Mouse (Mus musculus): ENCODE data around the gene Stox2. TPM values are rescaled to one million over a fixed set of nuclear protein-coding genes. Genes with fewer than 3 reads are reported as not detected.
A peak's percentile ranks its signal among the peaks of the same experiment; 100 is the strongest.

The Stox2 gene
- polyA plus RNA-seq, 1 experiment from 2014 or later = 20.4 TPM

DNA sequence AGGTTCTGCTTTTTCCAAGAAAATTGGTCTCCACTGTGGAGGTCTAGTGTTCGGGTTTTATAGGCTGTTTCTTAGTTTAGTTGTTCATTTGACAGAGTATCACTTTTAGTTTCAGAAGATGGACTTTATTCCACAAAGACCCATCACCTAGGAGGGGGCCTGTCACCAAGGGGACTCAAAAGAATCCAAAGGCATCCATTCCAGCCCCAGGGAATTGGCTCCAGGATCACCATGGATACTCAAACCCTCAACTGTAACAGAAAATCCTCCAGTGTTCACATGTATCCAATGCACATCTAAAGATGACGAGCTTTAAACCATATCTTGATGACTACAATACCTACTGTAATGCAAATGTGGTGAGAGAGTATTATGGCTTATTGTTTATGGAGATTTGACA, 267.4 kb downstream of the Stox2 start:
- ATAC-seq (ENCODE audit: insufficient number of reproducible peaks, low FRiP score, low TSS enrichment, low read depth) = no peak
- Histone ChIP-seq H3K9me3 (replicated peaks) (no peaks in the 10 kb centered on the region), H3K9ac (no peak overlapping the region), H3K4me3 (replicated peaks) (no peak overlapping the region), H3K27me3 (no peaks in the 10 kb centered on the region), H3K36me3 (no peaks in the 10 kb centered on the region; the same call in 1 of the 2 replicates), H3K4me1 (0 out of 2 replicates have a peak, but pooled peaks cover 2% of the 10 kb centered on the region), H3K27ac (replicated peaks) (no peak overlapping the region), H3K4me2 (replicated peaks) (no peak overlapping the region)
- 86% methylated on average over 2 of the region's 2 CpGs for WGBS

DNA sequence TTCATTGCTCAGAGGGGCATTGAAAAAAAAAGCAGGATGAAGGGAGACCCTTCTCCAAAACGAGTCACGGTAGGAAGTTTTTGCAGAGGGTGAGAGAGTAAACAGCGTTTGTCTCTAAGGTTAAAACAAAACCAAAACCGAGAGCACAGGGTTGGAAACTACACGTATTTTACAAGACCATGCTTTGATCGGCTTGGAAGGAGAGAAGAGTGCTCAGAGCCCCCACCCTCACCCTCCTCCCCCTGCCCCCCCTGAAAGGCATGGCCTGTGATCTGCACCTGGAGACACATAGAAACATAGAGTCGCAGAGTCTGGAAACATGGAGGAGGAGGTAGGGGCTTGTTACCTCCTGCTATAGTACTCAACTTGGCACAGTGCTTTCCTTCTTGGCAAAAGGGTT, 272.3 kb downstream of the Stox2 start:
- Histone ChIP-seq H3K27me3 (no peaks in the 10 kb centered on the region), H3K9ac (no peak overlapping the region), H3K4me3 (replicated peaks) (no peak overlapping the region), H3K4me1 (0 out of 2 replicates have a peak, but pooled peaks cover 2% of the 10 kb centered on the region), H3K4me2 (replicated peaks) (no peak overlapping the region), H3K36me3 (no peaks in the 10 kb centered on the region), H3K27ac (replicated peaks) (no peak overlapping the region), H3K9me3 (replicated peaks) (0 out of 2 replicates have a peak, but pooled peaks cover 6% of the 10 kb centered on the region)
- WGBS = 66% methylated on average over 7 of the region's 7 CpGs
- no peak for ATAC-seq (ENCODE audit: insufficient number of reproducible peaks, low FRiP score, low TSS enrichment, low read depth)

- Histone ChIP-seq H3K9me3 (replicated peaks) (0 out of 2 replicates have a peak, but pooled peaks cover 6% of the 10 kb centered on the region), H3K4me3 (replicated peaks) (no peak overlapping the region), H3K9ac (no peak overlapping the region), H3K27ac (replicated peaks) (no peak overlapping the region), H3K4me1 (no peaks in the 10 kb centered on the region), H3K36me3 (no peaks in the 10 kb centered on the region), H3K4me2 (replicated peaks) (no peak overlapping the region), H3K27me3 (no peaks in the 10 kb centered on the region)
- WGBS = 76% methylated on average over 10 of the region's 10 CpGs
- ATAC-seq (ENCODE audit: insufficient number of reproducible peaks, low FRiP score, low TSS enrichment, low read depth) = no peak
These were observed 273.3 kb downstream of the Stox2 start for GRCm38 (mm10) chr8:47172848-47173247.

DNA sequence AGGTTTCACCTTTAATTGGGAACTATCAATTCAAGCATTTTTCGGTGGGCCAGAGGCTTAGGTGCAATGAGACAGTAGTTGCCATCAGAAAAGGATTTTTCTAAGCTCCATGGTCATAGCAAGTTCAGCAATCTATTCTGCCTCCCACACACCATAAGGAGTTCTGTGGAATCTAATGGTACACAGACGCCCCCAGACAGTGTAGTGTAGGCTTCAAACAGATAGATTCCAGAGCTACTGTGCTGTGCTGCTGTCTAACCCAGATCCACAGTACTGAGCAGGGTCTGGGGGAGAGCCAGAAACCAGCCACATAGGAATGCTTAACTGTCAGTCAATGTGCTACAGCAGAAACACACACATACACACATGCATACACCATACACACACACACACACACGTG, 285.5 kb downstream of the Stox2 start:
- Histone ChIP-seq H3K9me3 (replicated peaks) (no peaks in the 10 kb centered on the region), H3K27ac (replicated peaks) (no peak overlapping the region), H3K9ac (no peak overlapping the region), H3K36me3 (no peaks in the 10 kb centered on the region), H3K27me3 (no peaks in the 10 kb centered on the region), H3K4me1 (no peaks in the 10 kb centered on the region), H3K4me3 (replicated peaks) (no peak overlapping the region), H3K4me2 (replicated peaks) (no peak overlapping the region)
- no peak for ATAC-seq (ENCODE audit: insufficient number of reproducible peaks, low FRiP score, low TSS enrichment, low read depth)
- WGBS = 78% methylated on average over 3 of the region's 3 CpGs

DNA sequence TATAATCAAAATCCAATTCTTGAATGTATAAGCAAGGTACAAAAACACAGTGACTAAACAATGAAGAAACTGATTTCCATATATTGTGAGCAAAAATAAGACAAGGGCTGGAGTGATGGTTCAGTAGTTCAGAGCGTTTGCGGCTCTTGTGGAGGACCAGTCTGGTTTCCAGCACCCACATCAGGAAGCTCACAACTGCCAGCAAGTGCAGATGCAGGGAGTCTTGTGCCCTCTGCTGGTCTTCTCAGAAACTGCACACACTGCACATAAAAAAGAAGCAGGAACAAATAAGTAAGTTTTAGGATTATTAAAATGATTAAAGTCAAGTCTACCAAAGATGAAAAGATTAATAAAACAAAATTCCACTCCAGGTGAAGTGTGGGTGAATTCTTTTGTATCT, 291.6 kb downstream of the Stox2 start:
- ATAC-seq (ENCODE audit: insufficient number of reproducible peaks, low FRiP score, low TSS enrichment, low read depth) = no peak
- Histone ChIP-seq H3K9me3 (replicated peaks) (no peaks in the 10 kb centered on the region), H3K27me3 (no peaks in the 10 kb centered on the region), H3K27ac (replicated peaks) (no peak overlapping the region), H3K4me1 (no peaks in the 10 kb centered on the region), H3K9ac (no peak overlapping the region), H3K36me3 (0 out of 2 replicates have a peak, but pooled peaks cover 3% of the 10 kb centered on the region), H3K4me2 (replicated peaks) (no peak overlapping the region), H3K4me3 (replicated peaks) (no peak overlapping the region)
- 95% methylated on average over 2 of the region's 2 CpGs for WGBS

DNA sequence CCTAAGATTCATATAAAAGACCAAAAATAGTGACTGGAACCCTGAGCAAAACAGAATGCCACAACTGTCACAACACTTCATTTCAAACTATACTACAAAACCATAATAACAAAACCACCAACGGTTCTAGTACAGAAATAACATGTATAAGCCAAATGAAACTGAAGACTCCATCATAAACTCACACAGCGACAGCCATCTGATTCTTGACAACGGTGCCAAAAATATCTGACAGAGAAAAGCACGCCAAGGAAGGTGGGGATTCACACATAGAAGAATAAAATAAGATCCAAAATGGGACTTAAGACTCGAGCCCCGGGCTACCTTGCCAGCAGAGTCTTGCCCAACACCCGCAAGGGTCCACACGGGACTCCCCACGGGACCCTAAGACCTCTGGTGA, 300.9 kb downstream of the Stox2 start:
- H3K36me3 ChIP-seq = no peaks in the 10 kb centered on the region
- no peaks in the 10 kb centered on the region for H3K4me1 ChIP-seq
- H3K9me3 ChIP-seq (replicated peaks) = no peaks in the 10 kb centered on the region
- H3K9ac ChIP-seq = no peak overlapping the region
- H3K4me3 ChIP-seq (replicated peaks) = no peak overlapping the region
- H3K27ac ChIP-seq (replicated peaks) = no peak overlapping the region
- no peaks in the 10 kb centered on the region for H3K27me3 ChIP-seq
- H3K4me2 ChIP-seq (replicated peaks) = no peak overlapping the region
- 90% methylated on average over 8 of the region's 9 CpGs for WGBS
- ATAC-seq (ENCODE audit: insufficient number of reproducible peaks, low FRiP score, low TSS enrichment, low read depth) = no peak

DNA sequence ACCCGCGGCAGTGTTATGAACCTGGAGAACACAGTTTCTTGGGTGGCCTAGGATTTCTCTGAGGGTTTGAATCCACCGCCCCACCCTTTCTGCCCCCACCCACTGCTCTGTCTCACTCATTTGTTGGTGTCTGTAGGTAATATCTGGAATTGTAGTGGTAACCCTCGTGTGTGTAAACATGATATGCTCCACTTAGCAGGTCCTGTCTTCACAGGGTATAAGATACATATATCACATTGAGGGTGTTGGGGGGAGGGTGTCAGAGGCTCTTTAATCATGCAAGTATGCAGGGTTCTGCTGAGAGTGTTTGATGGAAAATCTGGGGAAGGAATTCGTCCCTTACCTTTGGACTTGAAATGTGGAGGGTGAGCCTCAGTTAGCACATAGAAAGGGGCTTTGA, 310.1 kb downstream of the Stox2 start:
- WGBS = 22% methylated on average over 5 of the region's 5 CpGs
- no peaks in the 10 kb centered on the region for H3K9me3 ChIP-seq (replicated peaks)
- ATAC-seq (ENCODE audit: insufficient number of reproducible peaks, low FRiP score, low TSS enrichment, low read depth) = no peak
- H3K9ac ChIP-seq = no peak overlapping the region
- H3K27me3 ChIP-seq = no peaks in the 10 kb centered on the region
- H3K4me1 ChIP-seq = peaks cover 11% of the 10 kb centered on the region; the same call in 1 of the 2 replicates
- no peaks in the 10 kb centered on the region for H3K36me3 ChIP-seq
- peak overlapping the region; percentile 32; the same call in 1 of the 2 replicates for H3K4me3 ChIP-seq (replicated peaks)
- peak overlapping the region; percentile 58 for H3K4me2 ChIP-seq (replicated peaks)
- H3K27ac ChIP-seq (replicated peaks) = no peak overlapping the region

DNA sequence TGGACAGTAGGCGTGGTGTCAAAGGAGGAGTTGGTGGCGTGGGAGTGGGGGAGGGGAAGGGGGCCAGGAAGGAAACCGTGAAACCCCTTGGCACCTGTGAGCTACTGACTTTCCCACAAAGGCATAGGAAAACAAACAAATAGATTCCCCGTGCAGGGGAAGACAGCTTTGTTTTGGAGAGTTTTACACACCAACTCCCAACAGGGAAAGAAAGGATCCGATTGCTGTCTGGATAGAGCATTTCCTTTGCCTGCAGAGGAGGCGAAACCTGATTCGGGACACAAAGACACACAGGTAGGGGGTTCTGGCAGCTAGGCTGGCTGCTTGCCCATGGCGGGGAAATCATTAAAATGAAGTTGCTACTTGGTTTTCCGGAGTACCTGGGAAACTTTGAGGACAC, 310.6 kb downstream of the Stox2 start:
- Histone ChIP-seq H3K4me1 (peaks cover 11% of the 10 kb centered on the region; the same call in 1 of the 2 replicates), H3K27ac (replicated peaks) (no peak overlapping the region), H3K9ac (no peak overlapping the region), H3K36me3 (no peaks in the 10 kb centered on the region), H3K4me2 (replicated peaks) (peak overlapping the region; percentile 58), H3K9me3 (replicated peaks) (no peaks in the 10 kb centered on the region), H3K27me3 (no peaks in the 10 kb centered on the region), H3K4me3 (replicated peaks) (peak overlapping the region; percentile 32)
- 4% methylated on average over 9 of the region's 9 CpGs for WGBS
- ATAC-seq (ENCODE audit: insufficient number of reproducible peaks, low FRiP score, low TSS enrichment, low read depth) = no peak

GRCm38 (mm10) chr8:47134736-47135135, 311.4 kb downstream of the Stox2 start:
- H3K36me3 ChIP-seq = no peaks in the 10 kb centered on the region
- H3K9ac ChIP-seq = no peak overlapping the region
- peaks cover 11% of the 10 kb centered on the region; the same call in 1 of the 2 replicates for H3K4me1 ChIP-seq
- WGBS = 15% methylated on average over 11 of the region's 11 CpGs
- H3K27ac ChIP-seq (replicated peaks) = no peak overlapping the region
- no peaks in the 10 kb centered on the region for H3K9me3 ChIP-seq (replicated peaks)
- H3K4me2 ChIP-seq (replicated peaks) = peak overlapping the region; percentile 58
- peak overlapping the region; percentile 32 for H3K4me3 ChIP-seq (replicated peaks)
- no peak for ATAC-seq (ENCODE audit: insufficient number of reproducible peaks, low FRiP score, low TSS enrichment, low read depth)
- H3K27me3 ChIP-seq = no peaks in the 10 kb centered on the region

DNA sequence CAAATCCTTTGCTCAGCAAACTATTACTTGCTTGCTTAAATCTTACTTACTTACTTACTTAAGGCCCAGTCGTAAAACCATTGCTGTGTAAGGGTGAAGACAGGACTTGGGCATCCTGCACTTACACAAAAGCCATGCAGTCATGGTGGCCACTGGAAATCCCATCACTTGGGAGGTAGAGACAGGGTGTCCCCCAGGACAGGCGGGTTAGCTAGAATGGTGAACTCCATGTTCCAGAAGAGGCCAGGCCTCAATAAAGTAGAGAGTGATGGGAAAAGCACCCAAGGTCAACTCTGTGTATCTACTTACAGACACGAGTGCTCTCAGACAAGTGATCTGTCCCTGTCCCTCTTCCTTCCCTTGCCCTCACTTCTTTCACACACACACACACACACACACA, 312.8 kb downstream of the Stox2 start:
- Histone ChIP-seq H3K9ac (no peak overlapping the region), H3K36me3 (no peaks in the 10 kb centered on the region), H3K27me3 (no peaks in the 10 kb centered on the region), H3K4me3 (replicated peaks) (no peak overlapping the region), H3K27ac (replicated peaks) (no peak overlapping the region), H3K4me1 (peaks cover 11% of the 10 kb centered on the region; the same call in 1 of the 2 replicates), H3K9me3 (replicated peaks) (no peaks in the 10 kb centered on the region), H3K4me2 (replicated peaks) (no peak overlapping the region)
- 88% methylated on average over 3 of the region's 3 CpGs for WGBS
- ATAC-seq (ENCODE audit: insufficient number of reproducible peaks, low FRiP score, low TSS enrichment, low read depth) = no peak
